Mouse (Mus musculus) gastrocnemius, adult 8-10 months (tissue): ENCODE measurements around the gene Gm20388. TPM values are rescaled to one million over a fixed set of nuclear protein-coding genes. Genes with fewer than 3 reads are reported as not detected.

Experiments used
- DNase-seq, 2 experiments: peaks; one replicate each; pipeline ENCODE4 v3.0.0; 2022; ENCODE audit warnings: low spot score in 2 of 2
- total RNA-seq, 4 experiments: library from RNA; stranded (reverse); gene quantifications; 2 replicates each; pipeline ENCODE4 v1.2.4; 2022

Gene Gm20388
- total RNA-seq, 4 experiments from 2014 or later = 4.4 to 20.0 (median 7.9) TPM; not detected in 1

DNA sequence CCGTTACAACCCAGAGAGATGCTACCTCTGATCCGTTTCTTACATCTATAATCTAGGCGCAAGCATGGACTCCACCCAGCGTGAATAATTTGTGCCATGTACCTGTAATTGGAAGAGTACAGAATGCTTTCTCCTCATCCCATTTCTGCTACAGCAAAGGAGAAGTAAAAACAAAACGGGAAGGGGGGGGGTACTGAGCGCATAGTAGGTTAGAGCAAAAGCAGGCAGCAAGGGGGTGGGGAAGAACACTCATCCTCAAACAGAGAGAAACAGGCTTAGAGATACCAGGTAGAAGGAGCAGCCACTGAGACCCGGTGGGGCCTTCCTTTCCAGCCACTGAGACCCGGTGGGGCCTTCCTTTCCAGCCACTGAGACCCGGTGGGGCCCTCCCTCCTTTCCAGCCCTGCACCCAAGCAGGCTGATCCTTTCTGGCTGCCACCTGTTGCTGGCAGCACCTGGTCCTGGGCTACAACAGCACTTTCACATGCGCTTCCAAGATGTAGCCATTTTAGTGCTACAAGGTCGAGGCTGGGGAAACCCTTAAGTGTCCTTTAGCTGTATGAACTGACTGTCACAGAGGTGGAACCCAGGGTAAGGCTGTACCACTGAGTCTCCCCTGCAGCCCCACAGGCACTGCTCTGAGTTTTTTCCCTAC, 4451.3 kb downstream of the Gm20388 start:
- DNase-seq = no peak

DNA sequence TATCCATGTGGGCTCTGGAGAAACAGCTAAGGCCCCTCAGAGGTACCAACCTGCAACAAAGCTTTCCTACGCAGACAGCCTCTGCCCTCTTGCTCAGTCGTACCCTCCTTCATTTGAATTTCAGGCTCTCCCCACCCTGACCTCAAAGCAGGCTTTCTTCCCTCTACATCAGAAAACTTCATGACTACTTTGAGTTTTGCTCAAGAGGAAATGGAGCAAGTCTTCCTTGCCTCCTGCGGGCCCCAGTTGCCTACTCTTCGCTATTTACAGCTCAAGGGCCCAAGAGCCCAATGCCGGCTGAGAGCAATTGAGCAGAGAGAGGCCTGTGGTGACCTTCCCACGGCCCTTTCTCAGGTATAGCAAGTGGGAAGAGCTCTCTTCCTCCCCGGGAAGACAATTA, 4451.9 kb downstream of the Gm20388 start:
- no peak for DNase-seq

DNA sequence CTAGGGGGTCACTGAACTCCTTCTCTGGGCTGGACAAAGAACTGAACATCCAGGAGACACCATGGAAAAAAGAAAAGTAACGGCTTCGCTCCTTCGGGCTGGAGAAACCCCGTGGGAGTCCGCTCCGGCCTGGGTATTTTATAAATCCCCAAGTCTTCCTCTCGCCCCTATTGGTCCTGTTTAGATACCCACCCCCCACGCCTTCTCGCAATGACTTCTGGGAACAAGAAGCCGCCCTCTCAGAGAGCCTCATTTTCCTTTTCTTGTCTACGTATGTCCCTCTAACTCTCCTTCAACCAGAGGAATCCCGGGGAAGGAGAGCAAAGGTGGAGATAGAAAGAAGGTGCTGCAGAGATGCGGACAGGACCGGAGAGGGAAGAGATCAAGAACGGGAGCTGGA, 4452.7 kb downstream of the Gm20388 start:
- DNase-seq = no peak

DNA sequence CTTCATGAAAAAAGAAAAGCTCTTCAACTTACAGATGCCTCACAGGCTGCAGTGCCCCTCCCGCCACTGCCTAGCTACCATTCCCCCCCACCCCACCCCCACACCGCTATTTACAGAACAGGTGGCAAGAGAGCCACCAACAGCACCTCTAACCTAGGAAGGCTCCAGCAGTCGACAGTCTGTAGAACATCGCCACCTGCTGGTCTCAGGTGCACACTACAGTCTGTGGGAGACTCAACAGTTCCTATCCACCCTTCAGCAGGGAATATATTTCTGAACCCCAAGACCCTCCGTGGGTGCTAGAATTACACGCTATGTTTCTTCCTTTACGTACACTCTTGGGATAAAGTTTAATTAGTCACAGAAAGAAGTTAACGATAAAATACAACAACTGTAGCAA, 4457.6 kb downstream of the Gm20388 start:
- DNase-seq = peak in 1 of 2 experiments; percentile 29

DNA sequence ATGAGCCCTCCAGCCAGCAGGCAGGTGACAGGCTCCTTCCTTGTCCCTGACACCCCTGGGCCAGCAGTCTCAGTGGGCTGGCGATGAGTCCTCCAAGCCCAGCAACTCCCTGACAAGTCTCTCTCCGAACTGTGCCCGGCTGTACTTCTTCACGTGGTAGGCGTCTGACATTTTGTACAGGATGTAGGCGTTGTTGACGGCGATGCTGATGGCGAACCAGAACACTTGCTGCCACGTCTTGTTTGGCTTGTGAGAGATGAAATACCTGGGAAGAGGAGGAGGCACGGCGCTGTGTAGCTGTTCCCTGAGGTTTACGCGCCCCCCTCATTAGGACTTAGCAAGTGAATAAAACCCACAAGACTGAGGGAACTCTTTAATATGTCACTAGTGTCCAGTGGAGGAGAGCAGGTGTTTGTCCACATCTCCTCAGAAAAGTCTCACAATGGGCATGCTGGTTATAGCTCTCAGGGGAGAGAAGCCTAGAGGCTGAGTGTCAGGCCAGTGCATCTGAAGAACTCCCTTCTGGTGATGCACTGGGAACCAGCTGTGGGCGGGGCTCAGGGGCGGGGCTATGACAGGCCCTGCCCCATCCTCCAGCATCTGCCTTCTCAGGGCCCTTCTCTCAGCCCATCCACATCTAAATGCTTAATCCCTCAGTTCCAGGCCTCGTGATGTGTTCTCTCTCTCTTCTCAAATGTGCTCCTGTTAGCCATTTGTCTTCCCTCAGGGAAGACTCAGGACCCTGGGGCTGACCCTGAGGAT, 4460.0 kb downstream of the Gm20388 start:
- DNase-seq = no peak

DNA sequence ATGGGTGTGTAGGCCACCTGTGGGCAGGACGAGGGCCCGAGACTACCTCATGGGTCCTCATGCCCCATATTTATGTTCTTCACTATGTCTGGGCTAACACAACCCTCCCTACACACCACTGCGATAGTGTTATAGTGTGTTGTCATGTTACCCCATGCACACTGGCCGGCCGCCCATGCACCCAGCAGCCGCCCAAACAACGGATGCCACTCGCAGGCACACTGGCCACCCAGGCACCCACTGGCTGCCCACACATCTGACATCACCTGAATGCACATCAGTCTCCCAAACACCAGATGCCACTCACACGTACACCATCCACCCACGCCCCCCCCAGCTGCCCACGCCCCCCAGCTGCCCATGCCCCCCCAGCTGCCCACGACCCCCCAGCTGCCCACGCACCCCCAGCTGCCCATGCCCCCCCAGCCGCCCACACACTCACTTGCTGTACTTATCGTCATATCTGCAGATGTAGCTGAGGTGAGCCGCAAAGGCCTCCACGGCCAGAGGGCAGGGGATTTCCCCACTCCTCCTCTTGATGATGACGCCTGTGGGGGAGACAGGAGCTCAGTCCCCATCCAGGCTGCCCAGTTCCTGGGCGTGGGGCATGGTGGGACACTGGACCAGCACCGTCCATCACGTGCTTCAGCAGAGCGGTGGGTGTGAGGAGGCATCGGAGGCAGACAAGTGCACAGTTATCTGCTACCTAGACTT, 4460.9 kb downstream of the Gm20388 start:
- no peak for DNase-seq

DNA sequence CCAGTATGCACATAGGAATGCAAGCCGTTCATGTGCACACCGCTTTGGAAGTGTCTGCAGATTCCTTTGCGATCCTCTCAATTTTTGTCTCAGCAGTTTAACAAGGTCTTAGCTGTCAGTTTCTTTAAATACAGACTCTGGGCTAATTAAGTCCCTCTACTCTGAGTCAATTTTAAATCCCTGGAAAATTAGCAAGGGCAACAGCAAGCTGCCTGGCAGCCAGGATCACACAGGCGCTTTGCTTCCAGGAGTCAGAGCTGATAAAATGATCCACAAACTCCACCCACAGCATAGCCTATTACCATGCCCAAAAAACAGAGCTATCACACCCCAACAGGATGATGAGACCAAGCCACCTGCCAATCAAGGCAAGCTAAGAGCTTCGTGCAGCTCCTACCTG, 4463.1 kb downstream of the Gm20388 start:
- no peak for DNase-seq

DNA sequence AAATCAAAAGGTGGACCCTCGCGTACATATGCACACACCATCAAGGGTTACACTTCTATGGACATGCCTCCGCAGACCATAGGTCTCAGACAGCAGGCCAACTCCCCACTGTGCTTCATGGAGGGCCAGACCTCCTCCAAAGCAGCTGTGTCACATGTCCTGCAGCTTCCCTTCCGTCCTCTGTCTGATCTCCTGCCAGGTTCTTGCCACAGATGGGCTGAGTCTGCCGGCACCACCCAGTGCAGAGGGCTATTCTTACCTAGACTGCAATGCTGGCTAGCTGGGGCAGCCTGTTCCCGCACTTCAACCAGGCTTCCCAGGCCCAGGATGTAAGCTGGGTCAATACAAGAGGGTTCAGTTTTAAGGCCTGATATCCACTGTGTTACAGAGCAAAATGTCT, 4464.5 kb downstream of the Gm20388 start:
- no peak for DNase-seq

DNA sequence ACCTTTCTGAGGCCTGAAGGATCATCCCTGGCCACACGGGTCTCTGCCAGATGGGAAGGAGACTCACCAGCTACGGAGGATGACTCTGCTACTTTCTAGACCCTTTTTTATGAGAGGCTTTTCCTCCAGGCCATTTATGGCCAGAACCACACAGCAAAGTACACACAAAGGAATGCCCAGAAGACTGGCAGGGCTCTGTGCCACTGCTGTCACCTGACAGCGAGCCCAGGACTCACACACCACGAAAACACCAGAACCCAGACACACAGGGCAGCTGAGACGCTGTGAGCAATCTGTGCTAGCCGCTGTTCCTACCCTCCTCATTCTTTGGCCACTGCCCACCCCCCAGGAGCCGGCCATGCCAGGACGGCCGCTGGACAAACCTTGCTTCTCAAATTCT, 4465.1 kb downstream of the Gm20388 start:
- DNase-seq = no peak

DNA sequence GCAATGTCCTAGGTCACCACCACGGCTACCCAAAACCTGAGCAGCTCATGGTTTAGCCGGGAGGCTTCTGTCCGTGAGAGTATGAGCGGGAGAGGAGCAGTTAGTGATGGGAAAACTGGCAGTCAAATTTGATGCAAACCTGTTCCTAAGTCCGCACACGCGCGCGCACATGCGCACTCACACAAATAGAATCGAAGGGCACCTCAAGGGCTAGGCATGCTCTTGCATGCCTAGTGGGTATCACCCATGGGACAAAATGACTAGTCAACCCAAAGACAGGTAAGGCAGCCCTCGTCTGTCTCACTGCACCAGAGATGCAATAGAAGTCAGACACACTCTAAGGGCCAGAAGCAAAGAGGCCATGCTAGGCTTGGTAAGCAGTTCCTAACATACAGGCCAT, 4465.8 kb downstream of the Gm20388 start:
- DNase-seq = no peak

DNA sequence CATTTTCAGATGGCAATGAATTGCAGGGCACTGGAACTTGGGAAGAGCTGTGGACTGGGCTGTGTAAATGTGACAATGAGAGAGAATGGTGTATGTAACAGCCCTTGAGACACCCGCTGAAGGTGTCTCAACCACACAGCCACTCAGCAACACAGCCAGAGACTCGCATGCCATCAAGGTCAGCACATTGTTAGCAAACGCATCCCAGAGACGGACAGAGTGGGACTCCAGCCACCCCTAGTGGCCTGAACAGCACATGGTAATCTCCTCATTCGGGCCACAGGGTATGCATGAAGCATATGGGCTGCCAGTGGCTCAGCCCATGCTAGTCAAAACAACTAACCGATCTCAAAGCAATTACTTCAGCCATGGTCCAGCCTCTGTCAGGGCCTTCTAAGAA, 4468.6 kb downstream of the Gm20388 start:
- no peak for DNase-seq

DNA sequence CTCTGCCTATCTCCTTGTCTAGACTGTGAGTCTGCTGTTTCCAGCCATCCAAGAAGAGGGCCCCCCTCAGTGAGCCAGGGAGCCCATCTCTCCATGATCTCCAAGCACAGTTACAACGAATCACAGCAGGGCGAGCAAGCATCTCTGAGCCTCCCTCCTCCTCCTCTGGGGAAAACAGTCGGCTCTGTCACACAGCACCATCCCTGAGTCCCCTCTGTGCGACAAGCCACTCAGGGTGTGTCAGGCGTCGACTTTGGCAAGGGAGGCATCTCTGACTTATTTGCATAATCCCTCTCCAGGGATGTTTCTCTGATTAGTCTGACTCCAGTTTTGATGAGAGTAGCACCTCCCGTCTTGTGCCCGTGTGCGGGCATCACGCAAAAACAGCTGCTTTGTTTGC, 4471.6 kb downstream of the Gm20388 start:
- no peak for DNase-seq

DNA sequence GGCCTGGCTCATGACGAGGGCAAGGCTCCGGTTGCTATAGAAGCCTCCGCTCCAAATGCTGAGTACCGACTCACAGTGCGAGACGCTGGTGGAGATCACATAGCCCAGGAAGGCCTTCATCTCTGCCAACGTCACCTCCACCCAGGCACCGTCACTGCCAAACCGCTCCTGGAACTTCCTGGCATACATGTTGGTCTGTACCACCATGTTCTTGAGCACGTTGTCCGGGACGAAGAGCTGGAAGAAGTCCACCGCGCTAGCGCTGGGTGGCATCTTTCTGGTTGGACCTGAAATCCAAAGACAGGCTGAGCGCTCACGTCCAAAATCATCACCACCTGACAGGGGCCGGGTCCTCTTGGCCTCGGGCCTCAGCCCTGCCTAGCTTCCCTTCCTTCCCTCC, 4473.7 kb downstream of the Gm20388 start:
- no peak for DNase-seq

DNA sequence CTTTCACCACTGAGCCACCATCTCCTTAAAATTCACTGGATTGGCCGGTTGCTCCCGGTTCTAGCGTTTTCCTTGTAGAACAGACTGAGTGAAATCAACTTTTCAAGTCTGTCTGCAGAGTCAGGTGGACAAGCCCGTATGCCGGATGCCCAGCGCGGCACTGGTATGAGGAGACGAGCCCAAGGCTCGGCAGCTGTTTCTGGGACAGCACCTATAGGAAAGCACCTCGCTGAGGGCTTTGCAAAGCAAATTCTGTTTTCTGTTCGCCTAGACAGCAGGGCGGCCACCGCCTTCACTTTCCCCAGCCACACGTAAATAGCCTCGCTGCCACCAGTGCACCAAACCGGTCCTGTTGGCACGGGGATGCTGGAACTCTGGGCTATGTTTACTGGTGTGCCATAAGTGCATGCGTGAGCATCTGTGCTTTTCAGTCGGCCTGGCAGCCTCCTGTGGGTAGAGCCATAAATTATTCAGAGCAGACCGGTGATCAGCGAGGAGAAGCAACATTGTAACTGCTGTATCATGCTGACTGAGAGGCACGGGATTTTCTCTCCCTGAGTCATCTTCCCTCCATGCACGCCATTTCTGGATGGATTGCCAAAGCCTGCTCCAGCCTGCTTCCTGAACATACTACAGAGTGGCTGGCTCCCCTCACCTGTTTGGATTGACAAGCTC, 4475.7 kb downstream of the Gm20388 start:
- no peak for DNase-seq

DNA sequence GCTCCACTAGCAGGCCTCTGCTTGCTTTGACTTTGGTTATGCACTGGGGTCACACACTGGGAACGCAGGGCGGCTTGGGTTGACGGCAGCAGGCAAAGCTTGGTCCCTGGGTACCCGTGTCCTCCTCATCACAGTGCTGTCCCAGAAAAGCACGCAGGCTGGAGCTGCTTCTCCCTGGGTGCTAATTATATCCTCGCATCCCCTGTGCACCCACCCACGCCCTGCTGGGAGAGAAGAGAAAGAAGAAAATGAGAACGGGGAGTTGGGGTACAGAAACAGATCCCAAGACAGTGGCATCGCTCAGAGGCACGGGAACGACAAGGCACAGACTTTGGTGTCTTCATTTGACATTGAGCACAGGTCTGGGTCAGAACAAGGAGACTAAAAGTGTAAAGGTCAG, 4478.9 kb downstream of the Gm20388 start:
- no peak for DNase-seq

DNA sequence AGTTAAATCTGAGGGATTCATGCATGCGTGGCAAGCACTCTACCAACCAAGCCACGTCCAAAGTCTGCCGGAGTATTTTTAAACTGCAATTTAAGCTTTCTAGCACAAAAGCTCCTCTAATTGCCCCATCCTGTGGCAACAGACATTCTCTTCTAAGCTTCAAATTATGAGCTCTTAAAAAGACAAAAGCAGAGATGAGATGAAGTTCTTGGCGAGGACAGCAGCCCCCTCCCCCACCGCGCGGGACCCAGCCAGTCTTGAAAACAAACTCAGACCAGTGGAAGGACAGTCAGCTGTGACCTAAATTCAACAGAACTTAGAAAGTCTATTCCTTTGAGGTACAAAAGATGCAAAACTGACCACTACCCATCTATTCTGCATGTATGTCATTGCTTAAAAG, 4480.6 kb downstream of the Gm20388 start:
- DNase-seq = no peak

DNA sequence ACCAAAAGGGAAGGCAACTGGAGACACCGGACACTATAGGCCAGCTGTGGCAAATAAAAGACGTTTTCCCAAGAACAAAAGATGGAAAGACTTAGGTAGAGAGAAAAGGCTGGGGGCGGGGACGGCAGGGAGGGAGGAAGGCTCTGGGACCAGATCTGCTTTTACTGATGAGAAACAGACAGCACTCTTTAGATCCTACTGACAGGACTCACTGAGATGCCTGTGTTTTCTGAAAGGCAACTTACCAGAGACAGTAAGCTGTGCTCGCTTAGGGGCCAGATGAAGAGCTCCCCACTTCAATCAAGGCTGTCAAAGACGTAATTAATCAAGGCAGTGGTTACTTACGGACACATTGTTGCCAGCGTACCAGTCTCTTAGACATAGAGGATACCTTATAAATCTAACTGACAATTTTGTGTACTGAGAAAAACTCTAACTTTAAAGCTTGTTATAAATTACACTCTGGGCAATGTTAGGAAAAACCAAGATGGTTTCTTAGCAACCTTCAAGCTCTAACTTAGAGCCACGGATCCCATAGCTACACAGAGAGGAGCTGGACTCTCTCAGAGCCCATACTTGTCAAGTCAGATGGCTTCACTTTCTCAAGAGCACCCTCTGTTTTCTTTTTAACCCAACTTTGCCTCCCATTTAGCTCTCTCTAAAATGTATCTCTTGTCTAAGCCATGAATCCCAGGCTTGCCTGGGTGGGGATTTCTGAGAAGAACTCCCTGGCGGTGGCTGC, 4481.8 kb downstream of the Gm20388 start:
- DNase-seq = no peak

DNA sequence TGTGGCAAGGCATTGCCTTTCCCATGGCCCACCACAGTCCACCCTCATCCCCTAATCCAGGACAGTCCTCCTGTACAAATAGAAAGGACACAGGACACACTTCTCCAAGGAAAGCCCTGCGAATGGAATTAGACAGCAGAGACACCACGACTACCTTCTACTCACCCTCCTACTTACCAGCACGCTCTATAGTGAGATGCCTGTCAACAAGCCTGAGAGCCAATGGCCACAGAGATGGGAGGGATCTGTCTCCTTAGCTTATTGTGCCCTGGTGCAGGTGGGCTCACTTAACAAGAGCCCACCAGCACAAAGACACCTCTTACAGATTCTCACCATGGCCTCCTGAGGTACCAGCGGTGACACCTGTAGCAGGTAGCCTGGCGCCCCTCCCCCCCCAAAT, 4482.4 kb downstream of the Gm20388 start:
- DNase-seq = no peak

DNA sequence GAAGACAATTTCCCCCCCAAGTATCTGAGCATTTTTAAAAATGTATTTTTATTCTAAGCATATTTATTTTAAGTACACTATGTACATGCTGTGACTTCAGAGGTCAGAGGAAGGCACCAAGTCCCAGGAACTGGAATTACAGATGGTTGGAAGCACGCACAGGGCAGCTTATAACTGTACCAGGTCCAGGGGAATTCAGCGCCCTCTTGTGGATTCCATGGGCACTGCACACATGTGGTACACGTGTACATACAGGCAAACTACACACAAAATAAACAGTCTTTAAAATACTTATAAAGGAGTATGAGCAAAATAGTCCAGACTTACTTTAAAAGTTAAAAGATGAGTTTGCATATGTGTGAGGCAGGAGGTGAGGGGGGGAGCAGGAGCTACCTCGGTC, 4483.3 kb downstream of the Gm20388 start:
- no peak for DNase-seq

DNA sequence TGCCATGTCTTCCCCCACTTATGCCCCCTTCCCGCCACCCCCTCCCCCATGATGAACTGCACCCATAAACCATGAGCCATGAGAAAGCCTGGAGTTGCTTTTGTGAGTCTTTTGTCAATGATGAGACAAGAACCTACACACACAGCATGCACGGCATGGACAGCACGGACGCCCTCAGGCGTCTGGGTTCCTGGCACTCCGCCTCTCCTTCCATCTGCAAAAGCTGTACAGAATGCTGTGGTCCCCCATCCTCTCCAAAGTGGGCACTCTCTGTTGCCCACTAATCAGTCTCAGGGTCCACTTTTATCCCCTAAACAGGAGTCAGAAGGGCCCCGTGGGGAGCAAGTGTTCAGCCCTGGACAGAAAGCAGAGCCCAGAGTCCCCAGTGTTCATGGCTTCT, 4484.3 kb downstream of the Gm20388 start:
- DNase-seq = no peak
